Mouse (Mus musculus): ENCODE measurements at regions not wholly inside any gene's neighbourhood (a gene's known extent, or its start where the extent isn't known, plus 50 kb on each side); places are given as distances from the start of the nearest gene placed in this dataset.

DNA sequence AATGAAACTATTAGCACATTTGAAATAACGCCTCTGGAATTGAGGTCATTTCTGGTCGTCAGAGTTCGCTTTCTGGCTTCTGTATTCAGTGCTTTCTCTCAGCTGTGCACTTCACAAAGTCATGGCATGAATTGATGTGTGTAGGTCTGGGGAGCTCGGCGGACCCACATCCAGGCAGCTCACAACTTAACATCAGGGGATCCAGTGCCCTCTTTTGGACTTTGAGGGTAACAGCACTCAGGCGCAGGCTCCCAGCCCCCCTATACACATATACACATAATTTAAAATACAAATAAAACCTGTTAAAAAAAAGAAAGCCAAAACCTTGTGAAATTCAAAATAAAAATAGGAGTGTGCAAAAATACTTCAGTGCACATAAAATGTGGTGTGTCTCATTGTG is 132.8 kb upstream of the Zfp217 start:
- Histone ChIP-seq H3K4me3 (ENCODE audit: low read length) (no peak overlapping the region), H3K27ac (ENCODE audit: low read length) (no peak overlapping the region), H3K9ac (replicated peaks; ENCODE audit: low read length) (no peak overlapping the region), H3K4me2 (replicated peaks; ENCODE audit: low read depth, low read length) (no peak overlapping the region), H3K9me3 (ENCODE audit: low read length) (no peaks in the 10 kb centered on the region), H3K27me3 (ENCODE audit: insufficient read depth, low read length) (no peaks in the 10 kb centered on the region), H3K36me3 (ENCODE audit: insufficient read depth, low read length) (no peaks in the 10 kb centered on the region), H3K4me1 (ENCODE audit: insufficient read depth, low read length) (peaks cover 7% of the 10 kb centered on the region)
- WGBS: 64% methylated on average over 6 of the region's 6 CpGs
- ATAC-seq (ENCODE audit: low FRiP score, low TSS enrichment): no peak; the same call in 1 of the 2 replicates

DNA sequence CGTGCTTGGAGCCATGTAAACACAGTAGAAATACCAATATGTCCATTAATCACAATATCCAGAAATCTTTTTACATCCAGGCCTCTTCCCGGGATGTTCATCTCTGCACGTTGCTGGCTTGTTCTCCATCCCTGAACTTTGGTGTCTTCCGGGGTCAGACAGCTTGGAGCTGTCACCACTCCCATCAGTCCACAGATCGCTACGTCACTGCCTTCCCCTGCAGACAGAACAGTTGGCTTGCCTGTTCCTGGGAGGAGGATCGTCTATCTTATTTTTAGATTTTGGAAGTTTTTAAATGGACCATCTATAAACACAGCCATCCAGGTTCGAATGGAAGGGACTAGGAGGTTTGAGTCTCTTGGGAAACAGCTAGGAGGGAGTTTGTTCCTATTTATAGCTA is 130.0 kb upstream of the Zfp217 start:
- Histone ChIP-seq H3K9me3 (ENCODE audit: low read length) (no peaks in the 10 kb centered on the region), H3K4me1 (ENCODE audit: insufficient read depth, low read length) (peaks cover 7% of the 10 kb centered on the region), H3K27me3 (ENCODE audit: insufficient read depth, low read length) (no peaks in the 10 kb centered on the region), H3K4me3 (ENCODE audit: low read length) (no peak overlapping the region), H3K36me3 (ENCODE audit: insufficient read depth, low read length) (no peaks in the 10 kb centered on the region), H3K27ac (ENCODE audit: low read length) (no peak overlapping the region), H3K9ac (replicated peaks; ENCODE audit: low read length) (no peak overlapping the region), H3K4me2 (replicated peaks; ENCODE audit: low read depth, low read length) (no peak overlapping the region)
- no peak for ATAC-seq (ENCODE audit: low FRiP score, low TSS enrichment)
- WGBS: 45% methylated on average over 8 of the region's 8 CpGs

DNA sequence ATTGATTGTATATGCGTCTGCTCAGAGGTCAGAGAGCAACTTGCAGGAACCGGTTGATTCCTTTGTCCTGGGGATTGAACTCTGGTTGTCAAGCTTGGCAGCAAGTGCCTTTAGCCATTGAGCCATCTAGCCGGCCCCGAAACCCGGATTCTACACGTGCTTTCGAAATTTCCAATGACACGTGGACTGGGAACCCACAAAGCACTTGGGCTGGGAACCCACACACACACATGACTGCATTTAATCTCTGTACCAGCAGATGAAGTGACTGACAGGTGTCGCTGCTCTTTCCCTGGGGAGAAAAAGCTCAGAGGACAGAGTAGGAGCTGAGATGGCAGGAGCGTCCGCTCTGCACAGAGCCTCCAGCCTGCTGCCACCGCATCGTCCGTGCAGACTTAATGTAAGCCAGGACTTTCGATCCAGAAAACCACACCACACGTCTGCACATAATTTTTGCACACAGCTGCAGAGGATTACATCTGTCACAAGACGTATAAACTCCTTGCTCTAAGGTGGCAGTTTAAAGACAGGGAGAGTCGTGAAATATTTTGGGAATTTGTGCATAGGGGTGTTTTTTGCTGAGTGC is 129.4 kb upstream of the Zfp217 start:
- Histone ChIP-seq H3K4me3 (ENCODE audit: low read length) (no peak overlapping the region), H3K9me3 (ENCODE audit: low read length) (no peaks in the 10 kb centered on the region), H3K4me1 (ENCODE audit: insufficient read depth, low read length) (peaks cover 5% of the 10 kb centered on the region), H3K9ac (replicated peaks; ENCODE audit: low read length) (no peak overlapping the region), H3K27ac (ENCODE audit: low read length) (no peak overlapping the region), H3K4me2 (replicated peaks; ENCODE audit: low read depth, low read length) (no peak overlapping the region), H3K36me3 (ENCODE audit: insufficient read depth, low read length) (no peaks in the 10 kb centered on the region), H3K27me3 (ENCODE audit: insufficient read depth, low read length) (no peaks in the 10 kb centered on the region)
- no peak for ATAC-seq (ENCODE audit: low FRiP score, low TSS enrichment)
- 72% methylated on average over 18 of the region's 18 CpGs for WGBS

DNA sequence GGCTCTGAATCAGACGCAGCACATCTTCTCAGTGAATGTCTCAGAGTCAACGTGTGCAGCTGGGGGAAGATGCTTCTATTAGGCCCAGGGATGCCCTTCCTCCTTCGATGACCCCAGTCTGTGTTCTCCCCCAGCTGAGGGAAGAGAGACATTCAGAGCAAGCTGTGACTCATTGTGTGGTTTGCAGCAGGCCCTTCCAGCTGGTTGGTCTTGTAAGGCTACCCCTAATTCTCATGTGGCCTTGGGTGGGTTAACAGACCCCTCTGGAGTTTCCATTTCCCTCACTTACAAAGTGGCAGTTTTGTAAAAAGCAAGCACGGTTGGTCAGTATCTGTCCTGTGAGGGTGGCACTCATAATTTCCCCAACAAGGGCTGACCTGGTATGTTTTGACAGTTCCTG is 127.8 kb upstream of the Zfp217 start:
- Histone ChIP-seq H3K9me3 (ENCODE audit: low read length) (peaks cover 5% of the 10 kb centered on the region; the same call in 1 of the 2 replicates), H3K9ac (replicated peaks; ENCODE audit: low read length) (no peak overlapping the region), H3K4me2 (replicated peaks; ENCODE audit: low read depth, low read length) (no peak overlapping the region), H3K4me3 (ENCODE audit: low read length) (no peak overlapping the region), H3K36me3 (ENCODE audit: insufficient read depth, low read length) (no peaks in the 10 kb centered on the region), H3K27ac (ENCODE audit: low read length) (peak overlapping the region; percentile 41; the same call in 1 of the 2 replicates), H3K4me1 (ENCODE audit: insufficient read depth, low read length) (peaks cover 5% of the 10 kb centered on the region; the same call in 1 of the 2 replicates), H3K27me3 (ENCODE audit: insufficient read depth, low read length) (no peaks in the 10 kb centered on the region)
- no peak for ATAC-seq (ENCODE audit: low FRiP score, low TSS enrichment)
- 66% methylated on average over 4 of the region's 4 CpGs for WGBS

DNA sequence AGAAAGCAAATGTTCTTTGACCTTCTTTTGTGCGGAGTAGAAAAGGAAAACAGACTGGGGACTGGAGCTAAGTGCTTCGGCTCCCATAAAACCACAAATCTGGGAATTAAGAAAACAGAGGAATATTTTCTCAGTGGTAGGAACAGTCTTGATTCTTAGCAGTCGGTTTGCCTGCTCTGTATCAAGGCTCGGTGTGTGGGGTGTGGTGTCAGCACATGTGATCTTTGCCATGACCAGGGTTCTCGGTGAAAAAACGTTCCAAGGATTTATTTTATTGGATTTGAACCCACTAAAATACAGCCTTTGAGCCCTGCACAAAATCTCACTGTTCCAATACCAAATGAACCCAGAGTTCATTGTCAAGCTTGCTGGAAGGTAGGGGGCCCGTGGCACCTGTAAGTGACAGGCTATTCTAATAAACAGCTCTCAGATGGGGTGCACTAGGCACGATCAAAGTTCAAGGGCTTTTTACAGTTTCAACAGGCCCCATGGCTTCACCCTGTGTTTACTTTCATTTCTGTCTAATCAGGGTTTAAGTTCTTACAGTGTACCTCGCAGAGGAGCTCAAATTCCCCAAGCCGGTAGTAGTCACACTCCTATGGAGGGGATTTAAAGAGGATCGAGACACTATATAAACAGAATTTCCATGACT is 122.1 kb upstream of the Zfp217 start:
- Histone ChIP-seq H3K4me1 (ENCODE audit: insufficient read depth, low read length) (peaks cover 28% of the 10 kb centered on the region), H3K4me3 (ENCODE audit: low read length) (no peak overlapping the region), H3K27ac (ENCODE audit: low read length) (no peak overlapping the region), H3K4me2 (replicated peaks; ENCODE audit: low read depth, low read length) (no peak overlapping the region), H3K36me3 (ENCODE audit: insufficient read depth, low read length) (no peaks in the 10 kb centered on the region), H3K9me3 (ENCODE audit: low read length) (peaks cover 5% of the 10 kb centered on the region; the same call in 1 of the 2 replicates), H3K27me3 (ENCODE audit: insufficient read depth, low read length) (no peaks in the 10 kb centered on the region), H3K9ac (replicated peaks; ENCODE audit: low read length) (no peak overlapping the region)
- WGBS: 31% methylated on average over 11 of the region's 11 CpGs
- ATAC-seq (ENCODE audit: low FRiP score, low TSS enrichment): no peak

DNA sequence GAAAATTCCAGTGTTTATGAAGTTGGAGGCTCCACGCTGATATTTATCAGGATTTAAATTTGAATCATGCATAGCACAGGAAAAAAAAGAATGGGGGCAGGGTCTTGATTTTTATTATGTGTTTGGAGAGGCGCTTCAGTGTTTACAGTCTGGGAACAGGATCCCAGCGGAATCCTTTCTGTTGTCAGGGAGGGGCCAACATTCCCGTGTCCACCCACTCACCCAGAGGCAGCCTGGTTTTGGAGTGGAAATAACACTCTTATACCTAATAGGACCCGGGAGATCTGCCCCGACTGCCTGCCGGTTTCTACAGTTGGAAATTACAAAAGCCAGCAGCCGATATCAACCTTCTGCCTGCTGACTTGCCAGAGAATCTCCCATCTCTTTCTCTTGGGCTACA is 120.2 kb upstream of the Zfp217 start:
- Histone ChIP-seq H3K27ac (ENCODE audit: low read length) (peak overlapping the region; percentile 94), H3K4me1 (ENCODE audit: insufficient read depth, low read length) (peaks cover 34% of the 10 kb centered on the region), H3K27me3 (ENCODE audit: insufficient read depth, low read length) (no peaks in the 10 kb centered on the region), H3K4me2 (replicated peaks; ENCODE audit: low read depth, low read length) (peak overlapping the region; percentile 54), H3K9me3 (ENCODE audit: low read length) (peaks cover 5% of the 10 kb centered on the region; the same call in 1 of the 2 replicates), H3K36me3 (ENCODE audit: insufficient read depth, low read length) (no peaks in the 10 kb centered on the region), H3K9ac (replicated peaks; ENCODE audit: low read length) (peak overlapping the region; percentile 43), H3K4me3 (ENCODE audit: low read length) (no peak overlapping the region)
- WGBS: 10% methylated on average over 8 of the region's 8 CpGs
- ATAC-seq (ENCODE audit: low FRiP score, low TSS enrichment): no peak

DNA sequence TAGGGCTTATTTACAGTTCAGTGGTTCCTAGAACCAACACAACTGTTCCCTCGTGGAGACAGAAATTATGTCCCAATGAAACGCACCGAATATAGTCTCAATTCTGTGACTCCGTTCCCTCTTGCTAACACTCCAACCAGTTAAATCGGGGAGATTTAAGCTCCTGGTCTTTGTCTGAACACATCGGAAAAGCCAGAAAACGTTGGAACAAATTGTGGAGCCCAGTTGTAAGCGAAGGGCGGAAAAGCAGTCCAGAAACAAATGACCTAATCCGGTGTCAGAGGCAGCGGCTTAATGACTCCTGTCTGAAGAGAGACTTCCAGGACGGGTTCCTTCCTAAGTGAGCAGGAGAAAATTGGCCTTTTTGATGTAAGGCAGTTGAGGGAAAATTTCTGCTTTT is 119.2 kb upstream of the Zfp217 start:
- Histone ChIP-seq H3K4me3 (ENCODE audit: low read length) (peak overlapping the region; percentile 31), H3K9me3 (ENCODE audit: low read length) (peaks cover 5% of the 10 kb centered on the region; the same call in 1 of the 2 replicates), H3K9ac (replicated peaks; ENCODE audit: low read length) (peak overlapping the region; percentile 55), H3K4me2 (replicated peaks; ENCODE audit: low read depth, low read length) (peak overlapping the region; percentile 54), H3K4me1 (ENCODE audit: insufficient read depth, low read length) (peaks cover 34% of the 10 kb centered on the region), H3K27ac (ENCODE audit: low read length) (peak overlapping the region; percentile 94), H3K27me3 (ENCODE audit: insufficient read depth, low read length) (no peaks in the 10 kb centered on the region), H3K36me3 (ENCODE audit: insufficient read depth, low read length) (no peaks in the 10 kb centered on the region)
- WGBS: 5% methylated on average over 12 of the region's 12 CpGs
- peak; percentile 24; the same call in 1 of the 2 replicates for ATAC-seq (ENCODE audit: low FRiP score, low TSS enrichment)

DNA sequence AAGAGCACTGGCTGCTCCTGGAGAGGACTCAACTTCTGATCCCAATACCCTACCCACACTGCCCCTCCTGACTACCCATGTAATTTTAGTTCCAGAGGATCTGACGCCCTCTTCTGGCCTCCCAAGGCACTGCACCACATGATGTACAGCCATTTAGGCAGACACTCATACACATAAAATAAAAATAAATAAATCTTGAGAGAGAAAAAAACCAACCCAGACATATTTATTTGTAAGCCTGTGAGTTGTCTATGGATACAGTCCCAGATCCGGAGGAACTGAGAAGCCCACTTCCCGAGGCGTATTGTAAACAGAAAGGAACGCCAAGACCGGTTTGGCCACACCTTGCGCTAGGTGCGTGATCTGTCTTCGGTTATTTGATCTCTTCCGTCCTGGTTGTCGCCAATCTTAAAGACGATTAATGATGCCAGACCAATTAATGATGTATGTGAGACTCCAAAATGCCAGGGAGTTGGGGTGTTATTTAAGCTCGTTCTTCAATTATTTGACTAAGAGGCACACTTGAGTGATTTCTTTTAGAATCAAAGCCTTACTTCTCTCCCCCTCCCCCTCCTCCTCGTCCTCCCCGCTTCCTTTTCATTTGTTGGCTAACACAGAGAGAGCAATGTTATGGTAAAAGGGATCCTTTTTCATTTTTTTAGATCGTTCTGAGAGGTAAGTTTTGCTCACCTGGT is 118.7 kb upstream of the Zfp217 start:
- no peaks in the 10 kb centered on the region for H3K36me3 ChIP-seq (ENCODE audit: insufficient read depth, low read length)
- peak overlapping the region; percentile 31 for H3K4me3 ChIP-seq (ENCODE audit: low read length)
- H3K4me1 ChIP-seq (ENCODE audit: insufficient read depth, low read length): peaks cover 34% of the 10 kb centered on the region
- no peaks in the 10 kb centered on the region for H3K27me3 ChIP-seq (ENCODE audit: insufficient read depth, low read length)
- ATAC-seq (ENCODE audit: low FRiP score, low TSS enrichment): peak; percentile 42; the same call in 1 of the 2 replicates
- 7% methylated on average over 16 of the region's 16 CpGs for WGBS
- H3K9me3 ChIP-seq (ENCODE audit: low read length): peaks cover 2% of the 10 kb centered on the region; the same call in 1 of the 2 replicates
- H3K9ac ChIP-seq (replicated peaks; ENCODE audit: low read length): peak overlapping the region; percentile 55
- H3K4me2 ChIP-seq (replicated peaks; ENCODE audit: low read depth, low read length): peak overlapping the region; percentile 54
- peak overlapping the region; percentile 94 for H3K27ac ChIP-seq (ENCODE audit: low read length)

DNA sequence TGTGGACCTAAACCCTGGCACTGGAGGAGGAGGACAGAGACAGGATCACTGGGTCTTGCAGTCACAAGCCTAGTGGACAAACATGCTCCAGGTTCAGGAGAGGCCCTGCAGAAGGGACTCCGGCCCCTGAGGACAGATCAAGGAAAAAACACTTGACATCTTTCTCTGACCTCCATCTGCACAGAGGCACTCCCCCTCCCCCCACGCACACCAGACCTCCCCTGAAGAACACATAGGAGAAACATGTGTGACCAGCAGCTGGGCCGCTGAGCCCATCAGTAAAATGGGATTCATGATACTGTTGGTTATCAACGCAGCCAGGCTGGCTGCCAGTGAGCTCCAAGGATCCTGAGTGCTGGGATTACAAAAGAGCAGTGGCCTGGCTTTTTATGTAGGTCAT is 115.7 kb upstream of the Zfp217 start:
- Histone ChIP-seq H3K4me3 (ENCODE audit: low read length) (no peak overlapping the region), H3K9ac (replicated peaks; ENCODE audit: low read length) (no peak overlapping the region), H3K4me1 (ENCODE audit: insufficient read depth, low read length) (peaks cover 29% of the 10 kb centered on the region), H3K27ac (ENCODE audit: low read length) (no peak overlapping the region), H3K4me2 (replicated peaks; ENCODE audit: low read depth, low read length) (no peak overlapping the region), H3K36me3 (ENCODE audit: insufficient read depth, low read length) (no peaks in the 10 kb centered on the region), H3K27me3 (ENCODE audit: insufficient read depth, low read length) (no peaks in the 10 kb centered on the region), H3K9me3 (ENCODE audit: low read length) (no peaks in the 10 kb centered on the region)
- whole genome bisulfite sequencing: 46% methylated on average over 4 of the region's 4 CpGs
- ATAC-seq (ENCODE audit: low FRiP score, low TSS enrichment): no peak

DNA sequence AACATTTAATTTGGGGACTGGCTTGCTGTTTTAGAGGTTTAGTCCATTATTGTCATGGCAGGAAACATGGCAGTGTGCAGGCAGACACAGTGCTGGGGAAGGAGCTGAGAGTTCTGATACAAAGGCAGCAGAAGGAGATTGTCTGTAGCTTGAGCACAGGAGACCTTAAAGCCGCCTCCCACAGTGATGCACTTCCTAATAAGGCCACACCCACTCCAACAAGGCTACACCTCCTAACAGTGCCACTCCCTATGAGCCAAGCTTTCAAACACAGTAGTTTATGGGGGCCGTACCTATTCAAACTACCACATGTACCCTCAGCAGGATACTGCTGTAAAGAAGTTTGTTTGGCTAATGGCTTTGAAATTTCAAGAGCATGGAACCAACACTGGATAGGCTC is 113.3 kb upstream of the Zfp217 start:
- H3K9me3 ChIP-seq (ENCODE audit: low read length): no peaks in the 10 kb centered on the region
- no peak overlapping the region for H3K4me2 ChIP-seq (replicated peaks; ENCODE audit: low read depth, low read length)
- no peaks in the 10 kb centered on the region for H3K36me3 ChIP-seq (ENCODE audit: insufficient read depth, low read length)
- peaks cover 5% of the 10 kb centered on the region; the same call in 1 of the 2 replicates for H3K4me1 ChIP-seq (ENCODE audit: insufficient read depth, low read length)
- no peak for ATAC-seq (ENCODE audit: low FRiP score, low TSS enrichment)
- H3K4me3 ChIP-seq (ENCODE audit: low read length): no peak overlapping the region
- H3K9ac ChIP-seq (replicated peaks; ENCODE audit: low read length): no peak overlapping the region
- no peak overlapping the region for H3K27ac ChIP-seq (ENCODE audit: low read length)
- WGBS: 87% methylated on average over 2 of the region's 2 CpGs
- no peaks in the 10 kb centered on the region for H3K27me3 ChIP-seq (ENCODE audit: insufficient read depth, low read length)

All from kidney, embryonic 16.5 days (tissue).